In genomic region chr10:60215077-60215960, GRCm38 (mm10) we compare ENCODE assay signal across 9 mouse cellular contexts. TPM values are rescaled to one million over a fixed set of nuclear protein-coding genes. Genes with fewer than 3 reads are reported as not detected.
DNase-seq lines count a peak whose midpoint lies in the region; ATAC-seq and TF ChIP-seq lines count a peak whose summit lies in the region.
"Had no signal": no experiment of that assay in that cellular context is flagged by ENCODE, and none has a peak within 500 bp of the region (broad histone marks: within the 10 kb centered on the region; RNA-seq: fewer than 3 reads in every experiment).

No protein-coding gene starts in this region.

- H3K36me3 ChIP-seq in intestine, embryonic 16.5 days (ENCODE audit: control insufficient read depth, insufficient read depth, low read length), result no peaks in the 10 kb centered on the region
- H3K36me3 ChIP-seq: midbrain, embryonic 12.5 days had no signal

- intact Hi-C loops in left cerebral cortex, postnatal 36 days (cut with DNase I), result no loop called here

- DNase-seq in lung, adult 2 months, result no peak
- DNase-seq in lung, postnatal 36 days, result no peak
- DNase-seq in left cerebral cortex, postnatal 36 days (ENCODE audit: low spot score in 2 of 2), result peak; percentile 52 to 53
- peak; percentile 60 for DNase-seq in right cerebral cortex, postnatal 14 days
- no peak for DNase-seq in urinary bladder, postnatal 10 days (ENCODE audit: low spot score)
- no peak for DNase-seq in cerebellum, adult 8-10 months
- DNase-seq: retina, postnatal 1 day had no signal

- TF ChIP-seq CTCF in lung, adult 2 months (IDR thresholded peaks at IDR 0.05; ENCODE audit: insufficient read depth, low read length), result no peak

- H3K4me2 ChIP-seq in intestine, embryonic 16.5 days (ENCODE audit: low read depth, low read length), result no peak overlapping the region
- H3K4me2 ChIP-seq: midbrain, embryonic 12.5 days had no signal

- TF ChIP-seq POLR2A in lung, adult 2 months (IDR thresholded peaks at IDR 0.05; ENCODE audit: borderline replicate concordance, extremely low read depth, low read depth, low read length), result peak; percentile 58; the same call in 1 of the 2 replicates

- H3K4me1 ChIP-seq in lung, adult 2 months (ENCODE audit: control insufficient read depth, insufficient read depth, low read length), result no peaks in the 10 kb centered on the region; the same call in 1 of the 2 replicates
- H3K4me1 ChIP-seq in intestine, embryonic 16.5 days (ENCODE audit: control insufficient read depth, insufficient read depth, low read length), result peaks cover 31% of the 10 kb centered on the region

- no peak overlapping the region for H3K27ac ChIP-seq in intestine, embryonic 16.5 days (ENCODE audit: low read length)
- H3K27ac ChIP-seq: midbrain, embryonic 12.5 days had no signal

- WGBS in lung, adult 2 months, result 40% methylated on average over 14 of the region's 14 CpGs
- WGBS in intestine, embryonic 16.5 days, result 61% methylated on average over 14 of the region's 14 CpGs

- H3K27me3 ChIP-seq in intestine, embryonic 16.5 days (replicated peaks; ENCODE audit: control insufficient read depth, insufficient read depth, low read length), result peaks cover 6% of the 10 kb centered on the region; the same call in 1 of the 2 replicates

- ATAC-seq in intestine, embryonic 16.5 days, result no peak

- H3K9me3 ChIP-seq in intestine, embryonic 16.5 days (ENCODE audit: control insufficient read depth, low read length), result no peaks in the 10 kb centered on the region
- H3K9me3 ChIP-seq: midbrain, embryonic 12.5 days had no signal

- H3K4me3 ChIP-seq in lung, adult 2 months (replicated peaks; ENCODE audit: extremely low read depth, low read depth, low read length), result peak overlapping the region; percentile 14
- no peak overlapping the region for H3K4me3 ChIP-seq in intestine, embryonic 16.5 days (ENCODE audit: low read length)
- H3K4me3 ChIP-seq: midbrain, embryonic 12.5 days had no signal

- H3K9ac ChIP-seq in intestine, embryonic 16.5 days (ENCODE audit: low read depth, low read length), result 0 out of 2 replicates have a peak overlapping the region, but pooled peaks have one; percentile 7
- H3K9ac ChIP-seq: midbrain, embryonic 12.5 days had no signal

RNA-seq across cellular contexts. Expression of gene Chst3, which starts 3.7 kb away (rescaled TPM):
- 21.7 and 23.9 TPM in 2 replicates for polyA plus RNA-seq in lung, adult 2 months (2012; rRNA removed)
- polyA plus RNA-seq in intestine, embryonic 16.5 days (2015; fragmentation: Nextera tagmentation; extraction: Ambion mirVana), result 1.3 and 1.4 TPM in 2 replicates
- total RNA-seq in left cerebral cortex, postnatal 36 days (2021), result 1 to 10 TPM; 1.6 to 2.2 TPM

Comparison
In these comparisons a context has a peak if more than half of its experiments do, and no peak if none do; other contexts are left out.
1. DNase-seq: peak in left cerebral cortex, postnatal 36 days (2 of 2) and right cerebral cortex, postnatal 14 days (single experiment); none in lung, adult 2 months (single experiment), lung, postnatal 36 days (single experiment), urinary bladder, postnatal 10 days (single experiment) and cerebellum, adult 8-10 months (single experiment).